Mouse (Mus musculus): ENCODE measurements around the gene Chchd2.
"Not testable (repeated sequence)": the region's sequence is repeated elsewhere in the genome, so short reads cannot be mapped to it uniquely, and the experiment has no call there.

Chchd2 gene

GRCm38 (mm10) chr5:129886911-129887636 lies at the start of gene Chchd2:
Gene Chchd2 (minus strand): TSS chr5:129887470.
- DNase-seq (ENCODE audit: low read depth), result peak; percentile 94

- no peak for DNase-seq (ENCODE audit: low read depth)
Observed at GRCm38 (mm10) chr5:129936941-129937340, 49.7 kb upstream of the Chchd2 start.

DNA sequence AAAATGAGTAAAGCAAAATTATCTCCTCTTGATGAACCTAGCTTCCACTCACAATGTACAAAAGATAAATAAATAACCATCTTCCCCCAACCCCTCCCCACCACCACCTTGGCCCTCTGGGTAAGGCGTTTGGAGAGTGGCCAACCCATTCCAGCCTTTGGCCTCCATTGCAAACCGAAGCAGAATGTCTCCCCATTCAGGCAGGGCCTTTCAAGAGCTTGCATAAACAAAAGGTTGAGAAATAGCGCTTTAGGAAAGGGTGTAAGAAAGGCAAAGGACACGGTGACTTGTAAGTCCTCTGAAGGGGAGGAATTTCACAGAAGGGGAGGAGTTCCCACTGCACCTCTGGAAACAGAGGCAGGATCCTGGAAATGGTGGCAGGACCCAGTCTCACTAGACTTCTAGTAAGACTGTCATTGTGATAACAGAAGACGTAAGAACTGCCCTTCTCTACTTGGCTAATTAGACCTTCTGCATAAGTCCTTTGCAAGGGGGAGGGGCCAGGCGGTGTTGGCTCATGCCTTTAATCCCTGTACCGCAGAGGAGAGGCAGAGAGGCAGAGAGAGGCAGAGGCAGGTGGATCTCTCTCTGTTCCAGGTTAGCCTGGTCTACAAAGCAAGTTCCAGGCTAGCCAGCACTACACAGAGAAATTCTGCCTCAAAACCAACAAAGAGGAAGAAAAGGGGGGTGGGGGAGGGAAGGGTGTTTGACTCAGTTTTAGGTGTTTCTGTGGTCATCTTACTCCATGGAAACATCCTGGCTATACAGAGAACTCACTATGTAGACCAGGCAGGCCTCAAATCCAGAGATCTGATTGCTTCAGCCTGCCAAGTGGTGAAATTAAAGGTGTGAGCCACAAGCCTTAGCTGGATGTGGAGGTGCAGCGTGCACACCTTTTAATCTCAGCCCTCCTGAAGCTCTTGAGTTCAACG lies 42.9 kb upstream of the Chchd2 start:
- no peak for DNase-seq (ENCODE audit: low read depth)

GRCm38 (mm10) chr5:129925933-129926332 lies 38.7 kb upstream of the Chchd2 start:
- DNase-seq (ENCODE audit: low read depth), result no peak

DNA sequence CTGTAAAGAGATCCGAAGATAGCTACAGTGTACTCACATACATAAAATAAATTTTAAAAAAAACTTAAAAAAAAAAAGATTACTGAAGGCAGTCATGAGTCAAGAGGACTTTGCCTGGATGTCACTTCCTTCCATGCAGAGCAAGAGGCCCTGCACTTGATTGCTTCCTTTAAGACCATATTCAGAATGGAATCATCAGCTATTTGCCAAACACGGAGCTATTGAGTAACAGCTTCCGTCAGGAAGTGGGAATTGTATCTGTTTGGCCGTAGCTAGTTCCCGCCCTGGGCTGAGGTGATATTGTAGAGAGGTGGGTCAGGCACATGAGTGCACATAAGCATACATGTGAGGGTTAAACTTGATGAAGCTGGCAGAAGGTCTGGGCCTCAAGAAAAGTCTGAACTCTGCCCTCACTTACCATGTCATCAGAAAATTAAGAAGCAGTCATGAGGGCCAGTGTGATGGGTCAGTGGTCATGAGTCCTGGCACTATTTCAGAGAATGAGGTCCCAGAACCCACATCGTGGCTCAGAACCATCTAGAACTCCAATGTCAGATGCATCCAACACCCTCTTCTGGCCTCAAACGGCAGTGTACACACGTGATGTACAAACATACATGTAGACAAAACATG lies 37.7 kb upstream of the Chchd2 start:
- no peak for DNase-seq (ENCODE audit: low read depth)

DNA sequence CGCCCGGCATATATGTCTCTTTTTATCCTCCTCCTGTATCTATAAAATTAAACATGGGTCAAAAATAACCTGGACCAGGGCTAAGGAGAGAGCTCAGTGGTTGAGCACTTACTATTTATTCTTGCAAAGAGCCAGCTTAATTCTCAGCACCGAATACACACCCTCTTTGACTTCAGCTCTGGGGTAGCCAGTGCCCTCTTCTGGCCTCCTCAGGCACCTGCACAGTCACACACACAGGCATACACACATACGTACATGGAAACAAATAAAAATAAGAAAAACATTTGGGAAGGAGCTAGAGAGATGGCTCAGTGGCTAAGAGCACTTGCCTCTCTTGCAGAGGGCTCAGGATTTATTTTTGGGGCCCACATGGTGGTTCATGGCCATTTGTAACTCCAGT lies 34.7 kb upstream of the Chchd2 start:
- no peak for DNase-seq (ENCODE audit: low read depth)

- no peak for DNase-seq (ENCODE audit: low read depth)
Observed at GRCm38 (mm10) chr5:129919320-129919719, 32.0 kb upstream of the Chchd2 start.

GRCm38 (mm10) chr5:129918752-129919151 lies 31.5 kb upstream of the Chchd2 start:
- DNase-seq (ENCODE audit: low read depth), result no peak

DNA sequence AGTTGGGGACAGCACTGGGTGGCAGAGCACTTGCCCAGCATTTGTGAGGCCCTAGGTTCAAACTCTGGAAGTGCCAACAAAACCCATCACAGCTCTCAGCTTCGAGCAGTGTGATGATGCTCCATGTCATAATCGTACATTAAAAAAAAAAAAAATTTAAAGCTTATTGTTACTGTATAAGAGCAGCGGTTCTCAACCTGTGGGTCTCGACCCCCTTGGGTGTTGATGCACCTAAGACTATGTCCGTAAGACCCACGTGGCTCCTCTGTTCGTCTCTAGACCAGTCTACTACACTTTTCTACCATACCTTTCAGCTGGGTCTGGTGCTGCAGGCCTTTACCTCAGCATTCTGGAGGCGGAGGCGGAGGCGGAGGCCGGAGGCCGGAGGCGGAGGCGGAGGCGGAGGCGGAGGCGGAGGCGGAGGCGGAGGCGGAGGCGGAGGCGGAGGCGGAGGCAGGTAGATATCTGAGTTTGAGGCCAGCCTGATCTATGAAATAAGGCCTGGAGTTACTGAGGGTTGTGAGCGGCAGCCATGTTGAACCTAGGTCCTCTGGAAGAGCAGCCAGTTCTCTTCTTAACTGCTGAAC lies 30.9 kb upstream of the Chchd2 start:
- no peak for DNase-seq (ENCODE audit: low read depth)

GRCm38 (mm10) chr5:129915491-129915890 lies 28.2 kb upstream of the Chchd2 start:
- DNase-seq (ENCODE audit: low read depth), result not testable (repeated sequence)

DNA sequence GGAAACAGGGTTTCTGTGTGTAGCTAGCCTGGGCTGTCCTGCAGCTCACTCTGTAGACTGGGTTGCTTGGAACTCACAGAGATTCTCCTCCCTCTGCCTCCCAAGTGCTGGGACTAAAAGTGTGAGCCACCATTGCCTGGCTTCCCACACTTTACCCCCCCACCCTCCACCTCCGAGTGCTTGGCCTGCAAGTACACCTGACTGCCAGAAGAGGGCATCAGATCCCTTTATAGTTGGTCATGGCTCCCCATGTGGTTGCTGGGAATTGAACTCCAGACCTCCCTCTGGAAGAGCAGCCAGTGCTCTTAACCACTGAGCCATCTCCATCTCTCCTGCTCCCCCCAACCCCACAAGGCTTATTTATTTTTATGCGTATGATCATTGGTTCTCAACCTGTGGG lies 26.8 kb upstream of the Chchd2 start:
- peak; percentile 40 for DNase-seq (ENCODE audit: low read depth)

DNA sequence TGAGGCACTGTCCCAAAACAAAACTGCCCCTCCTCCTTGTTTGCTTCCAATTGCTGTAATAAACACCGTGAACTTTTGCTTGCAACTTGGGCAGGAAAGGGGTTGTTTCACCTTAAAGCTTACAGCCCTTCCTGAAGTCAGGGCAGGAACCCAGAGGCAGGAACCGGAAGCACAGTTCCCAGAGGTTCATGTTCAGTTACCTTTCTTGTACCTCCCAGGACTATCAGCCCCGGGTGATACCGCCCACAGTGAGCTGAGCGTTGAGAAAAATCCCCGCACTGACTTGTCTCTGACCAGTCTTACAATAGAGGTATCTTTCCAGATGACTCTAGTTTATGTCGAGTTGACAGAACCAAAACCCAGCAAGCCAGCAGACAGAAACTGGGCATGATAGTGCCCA lies 22.3 kb upstream of the Chchd2 start:
- DNase-seq (ENCODE audit: low read depth), result no peak

- DNase-seq (ENCODE audit: low read depth), result no peak
Observed at GRCm38 (mm10) chr5:129909147-129909546, 21.9 kb upstream of the Chchd2 start.

- DNase-seq (ENCODE audit: low read depth), result peak; percentile 77
Observed at GRCm38 (mm10) chr5:129908242-129908965, 21.1 kb upstream of the Chchd2 start, which contains the start of gene Nupr1l. Gene Nupr1l (plus strand): TSS chr5:129908540.

DNA sequence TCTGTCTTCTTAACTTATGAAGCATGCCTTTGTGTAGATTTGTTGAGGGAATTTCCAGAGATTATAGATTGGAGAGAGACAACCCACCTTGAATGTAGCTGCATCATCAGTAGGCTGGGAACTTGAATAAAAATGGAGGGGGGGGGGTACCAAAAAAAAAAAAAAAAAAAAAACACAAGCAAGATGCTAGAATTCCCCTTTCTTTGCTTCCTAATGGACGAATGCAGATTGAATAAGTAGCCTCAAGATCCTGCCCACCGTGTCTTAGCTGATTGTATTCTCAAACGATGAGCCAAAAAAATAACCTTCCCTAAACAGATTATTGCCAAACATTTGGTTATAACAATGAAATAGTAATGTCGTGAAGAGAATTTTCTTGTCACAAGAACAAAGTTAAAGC lies 20.5 kb upstream of the Chchd2 start:
- no peak for DNase-seq (ENCODE audit: low read depth)

DNA sequence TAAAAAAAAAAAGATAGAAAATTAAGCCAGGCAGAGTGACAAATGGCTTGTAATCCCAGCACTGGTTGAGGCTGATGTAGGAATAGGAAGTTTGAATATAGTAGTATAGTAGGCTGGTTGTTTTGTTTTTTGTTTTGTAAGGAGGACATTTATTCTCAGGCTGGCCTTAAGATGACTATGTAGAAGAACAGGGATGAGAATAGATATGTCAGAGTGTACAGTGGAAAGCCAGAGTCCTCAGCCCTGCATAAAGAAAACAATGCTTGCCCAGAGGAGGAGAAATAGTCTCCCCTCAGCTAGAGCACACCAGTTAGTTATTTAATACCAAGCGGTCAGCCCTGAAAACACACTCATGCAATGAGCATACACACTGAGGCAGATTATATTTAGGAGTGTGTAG lies 11.2 kb upstream of the Chchd2 start, which contains the start of gene Phkg1:
Phkg1 (minus strand) TSS at position 101 of the 400 bp plus-strand sequence.
- no peak for DNase-seq (ENCODE audit: low read depth)

DNA sequence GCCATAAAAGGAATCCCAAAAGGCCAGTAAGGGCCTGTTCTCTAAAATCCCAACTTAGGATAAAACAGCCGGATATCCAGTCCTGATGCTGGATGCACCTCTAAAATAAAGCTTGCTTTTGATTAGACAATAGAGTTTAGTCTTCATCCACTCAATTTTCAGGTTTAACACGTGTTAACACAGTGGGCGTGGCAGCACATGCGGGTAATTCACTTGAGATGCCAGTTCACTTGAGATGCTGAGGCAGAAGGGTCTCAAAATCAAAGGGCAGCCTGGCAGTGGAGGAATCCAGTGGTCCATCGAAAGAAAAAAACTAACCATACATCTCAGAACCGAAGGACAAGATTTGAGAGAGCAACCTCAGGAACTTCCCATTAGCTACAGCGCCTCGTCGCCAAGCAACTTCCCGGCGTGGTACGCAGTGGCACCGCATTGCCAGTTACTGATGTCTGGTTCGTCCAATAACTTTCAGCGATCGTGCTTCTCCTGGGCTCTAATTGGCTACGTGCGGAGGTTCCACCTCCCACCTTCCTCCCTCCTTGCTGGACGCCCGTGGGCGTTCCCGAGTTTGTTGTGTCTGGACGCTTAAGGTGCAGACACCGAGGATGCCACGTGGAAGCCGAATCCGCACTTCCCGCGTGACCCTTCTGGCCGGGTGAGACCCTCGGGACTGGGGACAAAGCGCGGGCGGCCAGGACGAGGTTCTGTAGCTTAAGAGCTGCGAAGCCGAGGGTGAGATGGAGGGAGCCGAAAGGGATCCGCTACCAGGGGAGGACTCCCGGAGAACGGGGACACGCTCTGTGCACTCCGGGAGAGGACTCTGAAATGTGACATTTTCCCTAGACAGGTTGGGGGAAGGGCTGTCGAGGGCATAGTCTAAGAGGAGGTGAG lies 8.2 kb upstream of the Chchd2 start, which contains the start of gene Zbed5:
Zbed5 (plus strand) TSS at position 526 of the 891 bp plus-strand sequence.
- peak; percentile 91 for DNase-seq (ENCODE audit: low read depth)

- DNase-seq (ENCODE audit: low read depth), result not testable (repeated sequence)
Observed at GRCm38 (mm10) chr5:129890390-129890789, 3.1 kb upstream of the Chchd2 start.

DNA sequence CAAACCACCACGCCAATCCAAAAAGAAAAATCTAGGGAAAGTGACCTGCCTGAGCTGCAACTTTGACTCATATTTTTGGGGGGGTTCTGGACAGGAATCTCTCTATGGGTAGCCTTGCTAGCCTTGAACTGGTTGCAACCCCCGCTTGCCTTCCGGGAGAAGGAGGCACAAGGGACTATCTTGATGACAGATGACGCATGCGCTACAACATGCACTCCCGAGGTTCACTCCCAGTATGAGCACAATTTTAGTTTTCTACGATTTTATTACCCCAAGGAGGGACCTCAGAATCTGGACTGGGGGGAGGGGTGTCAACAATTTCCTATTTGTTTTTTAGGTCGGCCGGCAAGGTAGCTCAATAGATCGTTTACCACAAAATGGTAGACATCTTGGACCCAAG lies 999 bp downstream of the Chchd2 start:
- peak; percentile 57 for DNase-seq (ENCODE audit: low read depth)

DNA sequence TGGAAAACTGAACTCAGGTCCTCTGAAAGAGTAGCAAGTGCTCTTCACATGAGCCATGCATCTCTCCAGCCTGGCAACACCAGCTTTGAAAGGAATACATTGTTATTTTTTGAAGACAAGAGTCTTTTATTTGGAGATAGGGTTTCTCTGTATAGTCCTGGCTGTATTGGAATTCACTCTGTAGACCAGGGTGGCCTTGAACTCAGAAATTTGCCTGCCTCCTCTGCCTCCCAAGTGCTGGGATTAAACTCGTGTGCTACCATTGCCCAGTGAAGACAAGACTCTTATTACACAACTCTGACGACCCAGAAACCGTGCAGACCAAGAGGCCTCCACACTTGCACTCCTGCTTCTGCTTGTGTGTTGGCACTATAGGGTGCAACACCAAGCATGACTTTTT lies 7.4 kb downstream of the Chchd2 start:
- no peak for DNase-seq (ENCODE audit: low read depth)
